Mouse (Mus musculus) gastrocnemius, adult 8-10 months (tissue): ENCODE data around the gene Gm3591. TPM values are rescaled to one million over a fixed set of nuclear protein-coding genes. Genes with fewer than 3 reads are reported as not detected.
"Not testable (repeated sequence)": the region's sequence is repeated elsewhere in the genome, so short reads cannot be mapped to it uniquely, and the experiment has no call there.

ENCODE experiments used
- DNase-seq, 2 experiments: peaks; one replicate each; pipeline ENCODE4 v3.0.0; 2022; ENCODE audit warnings: low spot score in 2 of 2
- total RNA-seq, 4 experiments: library from RNA; stranded (reverse); gene quantifications; 2 replicates each; pipeline ENCODE4 v1.2.4; 2022

Gene Gm3591
- under 1 TPM in 1 of 4 experiments, not detected in 3; 0.19 TPM for total RNA-seq

- DNase-seq, result not testable (repeated sequence)
Measured at GRCm38 (mm10) chr14:6412382-6412781, at the start of gene Gm3591. Gene Gm3591, minus strand, starts transcription at chr14:6412482.

- DNase-seq, result not testable (repeated sequence)
Measured at GRCm38 (mm10) chr14:6444511-6444910, 32.2 kb upstream of the Gm3591 start, which contains the start of gene Gm3594. Gene Gm3594, minus strand, starts transcription at chr14:6444611.

GRCm38 (mm10) chr14:6440774-6441173 is 28.5 kb upstream of the Gm3591 start:
- DNase-seq, result peak in 1 of 2 experiments; percentile 2

GRCm38 (mm10) chr14:6440206-6440605 is 27.9 kb upstream of the Gm3591 start:
- peak; percentile 3 for DNase-seq

GRCm38 (mm10) chr14:6426766-6427165 is 14.5 kb upstream of the Gm3591 start:
- peak in 1 of 2 experiments; percentile 2 for DNase-seq

GRCm38 (mm10) chr14:6426353-6426752 is 14.1 kb upstream of the Gm3591 start:
- DNase-seq, result peak in 1 of 2 experiments; percentile 1

GRCm38 (mm10) chr14:6390219-6390618 is 22.1 kb downstream of the Gm3591 start, which contains the start of gene Gm16440:
Gene Gm16440, minus strand, starts transcription at chr14:6390319.
- not testable (repeated sequence) for DNase-seq

Other genes with a start within 250 kb of the Gm3591 start
- not detected for gene Gm21560, start 193.2 kb downstream of the Gm3591 start, total RNA-seq
- gene Gm3411, start 125.2 kb downstream of the Gm3591 start, total RNA-seq, result not detected
- not detected for gene Gm21103, start 107.6 kb downstream of the Gm3591 start, total RNA-seq
- gene Gm3618, start 68.8 kb downstream of the Gm3591 start, total RNA-seq, result not detected
- not detected for gene Gm16440, start 22.2 kb downstream of the Gm3591 start, total RNA-seq
- not detected for gene Gm3594, start 32.1 kb upstream of the Gm3591 start, total RNA-seq
- gene Gm8356, start 124.8 kb upstream of the Gm3591 start, total RNA-seq, result not detected
- under 1 TPM in 2 of 4 experiments, not detected in 2; 0.19 to 0.31 TPM for gene Gm3629, start 178.1 kb upstream of the Gm3591 start, total RNA-seq
- under 1 TPM in 1 of 4 experiments, not detected in 3; 0.62 TPM for gene Gm3460, start 209.9 kb upstream of the Gm3591 start, total RNA-seq